ENCODE assay signal across 17 mouse cellular contexts in genomic region chr5:38899051-38899450, GRCm38 (mm10). TPM values are rescaled to one million over a fixed set of nuclear protein-coding genes. Genes with fewer than 3 reads are reported as not detected.
DNase-seq lines count a peak whose midpoint lies in the region; ATAC-seq and TF ChIP-seq lines count a peak whose summit lies in the region.
"Had no signal": no experiment of that assay in that cellular context is flagged by ENCODE, and none has a peak within 500 bp of the region (broad histone marks: within the 10 kb centered on the region; RNA-seq: fewer than 3 reads in every experiment).

No protein-coding gene starts in this region.

- WGBS in kidney, embryonic 15.5 days, result 71% methylated on average over 2 of the region's 2 CpGs
- 83% methylated on average over 2 of the region's 2 CpGs for WGBS in kidney, embryonic 16.5 days
- WGBS in lung, adult 2 months, result 51% methylated on average over 2 of the region's 2 CpGs

- no peak overlapping the region for H3K4me2 ChIP-seq in kidney, embryonic 15.5 days
- H3K4me2 ChIP-seq in kidney, embryonic 16.5 days (replicated peaks; ENCODE audit: low read depth, low read length), result no peak overlapping the region
- H3K4me2 ChIP-seq: midbrain, embryonic 11.5 days had no signal

- no peak overlapping the region for H3K9ac ChIP-seq in kidney, embryonic 15.5 days
- H3K9ac ChIP-seq in kidney, embryonic 16.5 days (replicated peaks; ENCODE audit: low read length), result no peak overlapping the region

- no peak overlapping the region for H3K4me3 ChIP-seq in kidney, embryonic 15.5 days (replicated peaks)
- H3K4me3 ChIP-seq in kidney, embryonic 16.5 days (ENCODE audit: low read length), result no peak overlapping the region
- H3K4me3 ChIP-seq in lung, adult 2 months (replicated peaks; ENCODE audit: extremely low read depth, low read depth, low read length), result no peak overlapping the region
- H3K4me3 ChIP-seq: hindbrain, embryonic 10.5 days had no signal

- TF ChIP-seq CTCF in lung, adult 2 months (IDR thresholded peaks at IDR 0.05; ENCODE audit: insufficient read depth, low read length), result no peak

- H3K27me3 ChIP-seq in kidney, embryonic 15.5 days, result no peaks in the 10 kb centered on the region
- H3K27me3 ChIP-seq in kidney, embryonic 16.5 days (ENCODE audit: insufficient read depth, low read length), result no peaks in the 10 kb centered on the region

- 0 out of 2 replicates have a peak, but pooled peaks have one; percentile 52 for ATAC-seq in kidney, embryonic 15.5 days (replicated peaks; ENCODE audit: low FRiP score)
- ATAC-seq in kidney, embryonic 16.5 days (ENCODE audit: low FRiP score, low TSS enrichment), result no peak
- no peak for ATAC-seq in erythroblast, adult 5-6 weeks (replicated peaks; ENCODE audit: low FRiP score, poor library complexity, severe bottlenecking)
- ATAC-seq: forebrain, embryonic 14.5 days had no signal

- no peaks in the 10 kb centered on the region for H3K36me3 ChIP-seq in kidney, embryonic 15.5 days
- no peaks in the 10 kb centered on the region for H3K36me3 ChIP-seq in kidney, embryonic 16.5 days (ENCODE audit: insufficient read depth, low read length)
- H3K36me3 ChIP-seq: hindbrain, embryonic 10.5 days had no signal

- peak; percentile 4 for DNase-seq in adrenal gland, postnatal 10 days
- no peak for DNase-seq in adrenal gland, adult 2 months
- peak; percentile 17 to 58 for DNase-seq in lung, postnatal 4 days
- DNase-seq in lung, adult 2 months, result no peak
- peak; percentile 50 for DNase-seq in heart, postnatal 4 days
- DNase-seq: cerebellum, postnatal 14 days; liver; lung, adult 18-20 months; thymus, adult 18-20 months had no signal

- no peak for TF ChIP-seq POLR2A in lung, adult 2 months (IDR thresholded peaks at IDR 0.05; ENCODE audit: borderline replicate concordance, extremely low read depth, low read depth, low read length)

- no peaks in the 10 kb centered on the region for H3K4me1 ChIP-seq in kidney, embryonic 15.5 days
- no peaks in the 10 kb centered on the region for H3K4me1 ChIP-seq in kidney, embryonic 16.5 days (ENCODE audit: insufficient read depth, low read length)
- no peaks in the 10 kb centered on the region for H3K4me1 ChIP-seq in lung, adult 2 months (ENCODE audit: control insufficient read depth, insufficient read depth, low read length)
- H3K4me1 ChIP-seq: hindbrain, embryonic 10.5 days had no signal

- no peak overlapping the region for H3K27ac ChIP-seq in kidney, embryonic 15.5 days
- no peak overlapping the region for H3K27ac ChIP-seq in kidney, embryonic 16.5 days (ENCODE audit: low read length)
- H3K27ac ChIP-seq: hindbrain, embryonic 10.5 days had no signal

- no peaks in the 10 kb centered on the region for H3K9me3 ChIP-seq in kidney, embryonic 15.5 days (replicated peaks)
- no peaks in the 10 kb centered on the region for H3K9me3 ChIP-seq in kidney, embryonic 16.5 days (ENCODE audit: low read length)
- H3K9me3 ChIP-seq: hindbrain, embryonic 10.5 days had no signal

RNA-seq across cellular contexts. Expression of gene Clnk, which starts 22.4 kb away (rescaled TPM):
- total RNA-seq in adrenal gland, postnatal 10 days (2021), result under 1 TPM in 1 of 2 experiments, not detected in 1; 0.39 TPM
- not detected for total RNA-seq in adrenal gland, adult 2 months (2021)
- 0.06 TPM in 1 of 2 replicates, not detected in the other for polyA plus RNA-seq in adrenal gland, adult 2 months (2012; rRNA removed)
- polyA plus RNA-seq in kidney, embryonic 15.5 days (2015; fragmentation: Nextera tagmentation; extraction: Ambion mirVana), result not detected in 2 replicates
- polyA plus RNA-seq in kidney, embryonic 16.5 days (2015; fragmentation: Nextera tagmentation; extraction: Ambion mirVana), result not detected in 2 replicates
- 0.13 and 0.18 TPM in 2 replicates for polyA plus RNA-seq in lung, adult 2 months (2012; rRNA removed)
- not detected for total RNA-seq in heart, postnatal 4 days (2021)
- not detected in 2 replicates for total RNA-seq in erythroblast, adult 5-6 weeks (2015; ENCODE audit: low replicate concordance)
- not detected in 2 replicates for total RNA-seq in erythroblast, adult 5-6 weeks (2017; ENCODE audit: low replicate concordance)
- total RNA-seq: left cerebral cortex, postnatal 36 days; MEL had no signal

Comparison
In these comparisons a context has a peak if more than half of its experiments do, and no peak if none do; other contexts are left out.
1. DNase-seq: peak in adrenal gland, postnatal 10 days (single experiment), lung, postnatal 4 days (2 of 2) and heart, postnatal 4 days (single experiment); none in adrenal gland, adult 2 months (single experiment) and lung, adult 2 months (single experiment).